Mouse (Mus musculus): ENCODE data around the gene Hsd3b6. TPM values are rescaled to one million over a fixed set of nuclear protein-coding genes. Genes with fewer than 3 reads are reported as not detected.

Hsd3b6 gene
- not detected for polyA plus RNA-seq (2014; fragmentation: Illumina TruSeq; extraction: RNeasy Lipid Tissue Mini Kit (QIAGEN cat#74804); ENCODE audit: low read depth, low replicate concordance)

GRCm38 (mm10) chr3:98814101-98814670, at the start of gene Hsd3b6:
Gene Hsd3b6 (minus strand): TSS chr3:98814443.

GRCm38 (mm10) chr3:98859576-98859975, 45.3 kb upstream of the Hsd3b6 start, which contains the start of gene Hsd3b1:
Gene Hsd3b1 (minus strand): TSS chr3:98859794.

Other genes with a start within 250 kb of the Hsd3b6 start
- gene Gm10681, start 225.6 kb downstream of the Hsd3b6 start, polyA plus RNA-seq (2014; fragmentation: Illumina TruSeq; extraction: RNeasy Lipid Tissue Mini Kit (QIAGEN cat#74804); ENCODE audit: low read depth, low replicate concordance) = not detected
- gene Hsd3b5, start 184.2 kb downstream of the Hsd3b6 start, polyA plus RNA-seq (2014; fragmentation: Illumina TruSeq; extraction: RNeasy Lipid Tissue Mini Kit (QIAGEN cat#74804); ENCODE audit: low read depth, low replicate concordance) = 5.2 TPM
- 32.2 TPM for gene Hsd3b2, start 89.9 kb downstream of the Hsd3b6 start, polyA plus RNA-seq (2014; fragmentation: Illumina TruSeq; extraction: RNeasy Lipid Tissue Mini Kit (QIAGEN cat#74804); ENCODE audit: low read depth, low replicate concordance)
- gene Hsd3b3, start 51.3 kb downstream of the Hsd3b6 start, polyA plus RNA-seq (2014; fragmentation: Illumina TruSeq; extraction: RNeasy Lipid Tissue Mini Kit (QIAGEN cat#74804); ENCODE audit: low read depth, low replicate concordance) = 166 TPM
- gene Hsd3b1, start 45.4 kb upstream of the Hsd3b6 start, polyA plus RNA-seq (2014; fragmentation: Illumina TruSeq; extraction: RNeasy Lipid Tissue Mini Kit (QIAGEN cat#74804); ENCODE audit: low read depth, low replicate concordance) = 0.32 TPM
- gene Hao2, start 78.8 kb upstream of the Hsd3b6 start, polyA plus RNA-seq (2014; fragmentation: Illumina TruSeq; extraction: RNeasy Lipid Tissue Mini Kit (QIAGEN cat#74804); ENCODE audit: low read depth, low replicate concordance) = 14.6 TPM

All from liver, adult 10 weeks (tissue).